Mouse (Mus musculus): Measurements from ENCODE around the gene Arntl. TPM values are rescaled to one million over a fixed set of nuclear protein-coding genes. Genes with fewer than 3 reads are reported as not detected.

Gene Arntl
- total RNA-seq, 2 experiments from 2014 or later = 11.8 to 13.1 TPM

Other genes starting within 250 kb of the Arntl start
- 1 to 10 TPM; 5.9 to 8.3 TPM for gene Btbd10, start 161.9 kb downstream of the Arntl start, total RNA-seq (2021)
- not detected for gene Pth, start 181.1 kb downstream of the Arntl start, total RNA-seq (2021)